Mouse (Mus musculus) neutrophil, adult 5-6 weeks (primary cell): ENCODE data around the gene Theg. TPM values are rescaled to one million over a fixed set of nuclear protein-coding genes. Genes with fewer than 3 reads are reported as not detected.

Source experiments
- ATAC-seq: fragments of 151-379, 151-347 bp; 2 replicates; pipeline ENCODE4 v1.8.0; 2017; ENCODE audit warnings: mild to moderate bottlenecking, moderate TSS enrichment; ENCODE audit not compliant: insufficient number of reproducible peaks, poor library complexity, low FRiP score, severe bottlenecking; ENCODE audit errors: extremely low read depth
- total RNA-seq: library from RNA; stranded (forward); fragments of 200-1000 nt; gene quantifications from 2 replicates; pipeline ENCODE4 v1.2.3, GENCODE M21; 2017

The Theg gene
- not detected in 2 replicates for total RNA-seq

DNA sequence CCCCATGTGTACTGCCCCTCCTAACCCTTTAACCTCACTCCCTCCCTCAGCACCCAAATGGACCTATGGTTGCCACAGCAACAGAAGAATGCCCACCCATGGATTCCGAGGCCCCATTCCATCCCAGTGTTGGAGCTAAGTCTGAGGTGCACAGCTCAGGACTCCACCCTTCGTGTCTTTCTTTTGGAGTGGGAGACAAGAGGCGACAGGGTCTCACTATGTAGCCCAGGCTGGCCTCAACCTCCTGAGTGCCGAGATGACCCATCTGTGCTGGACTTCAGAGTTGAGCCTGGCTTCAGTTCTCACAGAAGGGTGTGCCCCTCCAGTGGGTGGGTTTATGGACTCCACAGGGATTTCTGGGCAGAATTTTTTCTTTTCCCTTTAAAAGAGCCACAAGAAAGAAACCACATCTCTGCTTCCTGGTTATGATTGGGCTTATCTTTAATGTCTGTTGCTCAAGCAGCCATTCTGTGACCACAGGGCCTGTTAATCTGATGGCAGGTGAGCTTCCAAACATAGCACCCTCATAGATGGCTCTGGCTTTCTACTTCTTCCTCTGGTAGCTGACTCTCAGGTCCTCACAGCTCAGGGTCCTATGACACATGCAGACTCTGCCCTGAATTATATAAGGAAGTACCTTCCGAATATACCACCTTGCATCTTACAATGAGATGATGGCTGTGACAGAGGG lies at the start of gene Theg:
Gene Theg (minus strand): TSS at position 271 of the 691 bp plus-strand sequence.
- no peak for ATAC-seq

DNA sequence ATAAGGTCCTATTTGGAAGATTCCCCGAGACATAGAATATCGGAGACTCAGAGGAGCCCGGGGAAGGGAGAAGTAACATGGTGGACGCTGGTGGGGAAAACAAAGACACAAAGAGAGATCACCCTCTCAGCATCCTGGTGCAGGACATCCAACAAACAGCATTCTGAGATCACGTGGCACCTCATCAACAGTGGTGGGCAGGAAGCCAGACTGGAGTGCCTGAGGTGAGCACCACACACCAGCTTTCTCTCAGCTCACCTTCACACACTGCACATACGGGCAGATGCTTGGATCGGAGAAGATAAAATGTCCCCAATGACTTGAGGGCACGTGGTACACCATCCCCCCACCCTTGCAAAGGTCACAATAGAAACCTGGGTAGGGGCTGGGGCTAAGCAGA lies 49.2 kb upstream of the Theg start:
- no peak for ATAC-seq

DNA sequence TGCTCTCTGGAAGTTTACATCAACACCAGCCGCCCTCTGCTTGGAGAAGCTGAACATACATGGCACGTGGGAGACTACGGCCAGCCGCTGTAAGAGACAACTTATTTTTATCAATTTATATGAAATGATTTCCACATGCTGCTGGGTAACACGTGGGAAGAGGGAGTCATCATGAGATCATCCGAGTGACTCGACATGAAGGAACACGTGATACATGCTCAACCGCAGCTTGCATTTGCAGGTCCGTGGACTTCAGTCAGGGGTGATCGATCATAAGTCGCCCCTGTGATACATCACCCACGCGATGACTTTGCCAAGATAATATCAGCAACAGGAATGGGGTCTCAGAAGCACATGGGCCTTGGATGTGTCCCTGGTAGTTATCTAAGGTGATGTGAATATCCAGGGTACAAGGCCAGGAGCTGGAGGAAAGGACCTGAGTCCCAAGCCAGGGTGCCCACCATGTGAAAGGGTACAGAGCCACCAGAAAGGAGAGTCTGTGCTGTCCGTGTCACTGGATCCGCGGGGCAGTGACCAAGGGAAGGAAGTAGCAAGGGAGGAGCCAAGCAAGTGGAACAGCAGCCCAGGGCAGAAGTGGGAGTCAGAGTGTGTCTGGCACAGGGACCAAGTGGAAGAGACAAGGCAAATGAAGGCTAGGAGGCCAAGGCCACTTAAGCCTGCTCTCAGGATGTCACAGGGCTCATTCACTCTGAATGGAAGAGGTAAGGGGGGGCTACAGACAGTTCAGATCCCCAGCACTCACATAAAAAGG lies 46.1 kb upstream of the Theg start:
- no peak for ATAC-seq

DNA sequence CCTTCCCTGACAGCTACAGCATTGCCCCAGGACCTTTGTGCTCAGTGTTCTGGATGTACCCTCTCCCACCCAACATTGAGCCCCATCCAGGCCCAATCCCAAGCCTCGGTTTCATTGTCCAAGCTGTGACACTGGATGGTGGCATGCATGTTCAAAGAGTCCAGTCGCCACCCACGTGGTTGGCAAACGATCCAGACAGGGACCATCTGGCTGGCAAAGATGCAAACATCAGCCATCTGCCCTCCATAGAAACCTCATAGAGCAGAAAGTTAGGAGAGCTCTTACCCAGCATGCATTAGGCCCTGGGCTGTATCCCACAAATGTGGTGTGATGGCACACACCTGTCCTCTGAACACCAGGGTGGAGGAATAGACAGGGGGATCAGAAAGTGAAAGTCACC lies 44.3 kb upstream of the Theg start:
- no peak for ATAC-seq

DNA sequence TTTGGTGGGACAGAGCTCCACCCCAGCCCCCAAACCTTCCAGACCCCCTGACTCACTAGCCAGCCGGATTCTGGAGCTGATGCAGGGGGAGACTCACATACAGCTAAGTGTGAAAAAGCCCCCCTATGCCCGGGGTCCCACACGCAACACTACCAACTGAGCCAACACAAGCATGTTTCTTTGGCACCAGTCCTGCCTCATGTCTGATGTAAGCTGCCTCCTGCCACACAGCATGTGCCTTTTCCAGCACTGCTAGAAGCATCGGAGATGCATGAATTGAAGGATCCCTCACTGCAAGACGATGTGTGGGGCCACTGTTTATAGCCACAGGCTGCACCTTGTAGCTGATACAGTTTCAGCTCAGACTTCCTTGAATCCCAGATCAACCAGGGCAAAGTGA lies 41.2 kb upstream of the Theg start:
- no peak for ATAC-seq

DNA sequence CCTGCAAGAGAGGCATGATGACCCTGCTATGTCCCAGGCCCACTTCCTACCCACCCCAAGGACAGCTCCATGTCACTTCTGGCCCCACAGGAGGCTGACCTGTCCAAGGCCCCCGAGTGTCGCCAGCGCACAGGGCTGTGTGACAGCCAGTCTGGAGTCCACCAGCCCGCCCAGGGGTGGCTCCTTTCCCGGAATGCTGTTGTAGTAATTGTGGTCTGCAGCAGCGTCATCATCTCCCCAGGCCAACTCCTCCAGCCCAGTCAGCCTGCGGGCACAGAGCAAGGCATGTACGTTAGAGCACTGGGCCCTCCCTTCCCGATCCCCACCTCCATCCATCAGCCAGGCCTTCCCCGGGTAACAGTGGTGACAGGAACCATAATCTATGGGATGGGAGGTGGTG lies 39.0 kb upstream of the Theg start:
- no peak for ATAC-seq

DNA sequence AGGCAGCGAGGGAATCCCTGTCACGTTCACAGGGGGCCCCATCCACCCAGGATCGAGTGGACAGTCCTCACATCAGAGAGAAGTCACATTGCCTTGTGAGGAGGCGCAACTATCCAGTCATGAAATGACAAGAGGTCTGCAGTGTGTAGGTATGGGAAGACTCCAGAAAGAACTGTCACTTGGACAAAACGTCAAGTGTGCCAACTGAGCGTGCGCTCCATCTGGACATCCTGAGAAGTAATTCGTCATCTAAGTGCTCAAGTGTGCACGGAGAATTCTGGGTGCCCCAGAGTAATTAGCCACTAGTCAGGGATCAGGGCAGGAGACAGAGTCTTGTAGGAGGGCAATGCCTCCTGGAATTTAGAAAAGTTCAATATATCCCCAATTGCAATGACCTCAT lies 38.3 kb upstream of the Theg start:
- no peak for ATAC-seq

DNA sequence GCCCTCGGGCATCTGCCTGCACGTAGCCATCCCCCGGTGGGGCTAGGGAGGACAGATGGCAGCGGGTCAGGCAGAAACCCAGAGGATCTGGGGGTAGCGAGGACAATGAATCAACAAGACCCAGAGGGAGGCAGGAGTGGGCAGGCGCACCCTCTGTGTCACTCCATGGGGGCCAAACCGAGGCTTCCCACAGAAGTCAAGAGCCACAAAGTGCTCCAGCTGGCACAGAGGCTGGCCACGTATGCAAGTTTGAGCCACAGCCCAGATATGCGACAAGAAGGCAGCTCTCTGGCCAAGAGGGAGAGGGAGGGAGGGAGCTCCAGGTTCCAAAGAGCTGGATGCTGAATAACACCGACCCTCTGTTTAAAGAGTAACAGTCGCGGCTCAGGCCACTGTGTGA lies 36.8 kb upstream of the Theg start:
- ATAC-seq: no peak

DNA sequence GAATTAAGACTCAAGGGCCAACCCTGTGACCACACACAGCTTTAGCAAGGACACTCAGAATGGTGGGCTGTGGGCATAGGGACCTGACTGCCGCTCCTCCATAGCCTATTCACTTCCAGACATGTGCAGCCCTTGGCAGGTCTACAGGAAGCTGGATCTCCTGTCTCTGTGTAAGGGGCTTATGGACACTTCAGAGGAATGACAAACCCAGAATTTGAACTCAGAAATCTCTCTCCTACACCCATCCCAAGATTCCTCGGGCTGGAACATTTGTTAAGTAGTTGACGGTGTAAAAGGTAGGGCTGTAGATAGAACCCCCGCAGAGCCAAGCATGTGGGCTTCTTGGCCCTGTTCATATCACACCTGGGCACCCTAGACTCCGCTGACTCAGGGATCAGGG lies 29.2 kb upstream of the Theg start:
- no peak for ATAC-seq

DNA sequence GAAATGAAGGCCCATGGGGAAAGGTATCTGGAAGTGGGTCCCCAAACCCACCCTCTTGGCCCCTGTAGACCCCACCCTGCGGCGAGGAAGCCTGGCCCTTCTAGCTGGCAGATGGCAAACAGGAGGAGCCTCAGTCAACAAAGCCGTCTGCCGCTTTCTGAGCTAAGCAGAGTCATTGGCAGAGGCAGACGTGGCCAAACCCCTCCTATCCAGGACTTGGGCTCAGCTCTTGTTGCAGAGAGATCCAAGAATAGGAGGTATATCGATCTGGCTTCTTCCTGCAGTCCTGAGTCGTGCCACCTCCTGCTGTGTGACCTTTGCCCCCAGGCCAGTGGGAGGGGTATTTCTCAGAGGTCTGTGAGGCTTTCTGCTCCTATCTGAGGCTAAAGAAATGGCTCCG lies 28.7 kb upstream of the Theg start:
- no peak for ATAC-seq

DNA sequence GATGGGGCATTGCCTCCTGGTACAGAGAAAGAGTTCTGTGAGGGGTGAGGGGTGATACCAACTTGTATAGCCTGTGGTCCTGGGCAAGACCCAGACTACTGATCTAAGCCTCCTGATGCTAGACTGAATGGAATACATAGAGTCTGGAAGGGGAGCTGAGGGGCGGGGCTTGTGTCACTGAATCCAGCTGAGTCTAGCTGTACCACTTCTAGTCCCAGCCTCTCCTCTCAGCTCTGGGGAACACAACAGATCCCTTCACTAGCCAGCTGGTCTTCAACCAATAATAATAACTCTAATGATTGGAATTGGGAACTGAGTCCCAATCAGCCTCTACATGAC lies 27.1 kb upstream of the Theg start:
- ATAC-seq: no peak

DNA sequence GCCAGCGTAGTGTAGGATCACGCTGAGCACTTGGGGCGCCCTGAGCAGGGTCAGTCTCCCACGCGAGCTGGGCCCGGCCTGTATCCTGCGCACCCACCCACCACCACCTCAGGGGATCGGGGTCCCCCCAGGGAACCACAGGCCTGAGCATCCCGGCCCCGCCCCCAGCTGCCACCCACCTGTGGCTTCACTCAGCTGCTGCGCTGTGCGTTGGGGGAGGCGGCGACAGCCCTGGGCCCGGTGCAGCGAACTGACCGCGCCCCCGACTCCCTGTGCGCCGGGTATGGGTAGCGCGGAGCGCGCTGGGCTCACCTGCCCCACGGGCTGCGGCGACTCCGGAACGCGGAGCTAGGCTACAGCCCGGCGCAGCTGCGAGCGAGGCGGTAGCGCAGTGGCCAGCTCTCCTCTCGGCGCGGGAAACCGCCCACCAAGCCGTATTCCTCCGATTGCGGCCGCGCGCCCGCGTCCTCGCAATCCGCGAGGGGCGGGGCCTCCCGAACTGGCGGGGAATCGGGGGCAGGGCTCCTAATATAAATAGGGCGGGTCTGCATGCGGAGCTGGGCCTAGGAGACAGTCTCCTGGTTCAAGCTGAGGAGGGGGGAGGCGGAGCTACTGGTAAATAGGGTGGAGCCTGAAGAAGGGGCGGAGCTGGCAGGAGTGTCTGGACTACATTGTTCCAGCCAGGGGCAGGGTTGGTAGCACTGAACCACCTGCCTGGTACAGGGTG lies 26.6 kb upstream of the Theg start, which contains the start of gene C2cd4c:
Gene C2cd4c (minus strand): TSS at position 448 of the 727 bp plus-strand sequence.
- no peak for ATAC-seq

DNA sequence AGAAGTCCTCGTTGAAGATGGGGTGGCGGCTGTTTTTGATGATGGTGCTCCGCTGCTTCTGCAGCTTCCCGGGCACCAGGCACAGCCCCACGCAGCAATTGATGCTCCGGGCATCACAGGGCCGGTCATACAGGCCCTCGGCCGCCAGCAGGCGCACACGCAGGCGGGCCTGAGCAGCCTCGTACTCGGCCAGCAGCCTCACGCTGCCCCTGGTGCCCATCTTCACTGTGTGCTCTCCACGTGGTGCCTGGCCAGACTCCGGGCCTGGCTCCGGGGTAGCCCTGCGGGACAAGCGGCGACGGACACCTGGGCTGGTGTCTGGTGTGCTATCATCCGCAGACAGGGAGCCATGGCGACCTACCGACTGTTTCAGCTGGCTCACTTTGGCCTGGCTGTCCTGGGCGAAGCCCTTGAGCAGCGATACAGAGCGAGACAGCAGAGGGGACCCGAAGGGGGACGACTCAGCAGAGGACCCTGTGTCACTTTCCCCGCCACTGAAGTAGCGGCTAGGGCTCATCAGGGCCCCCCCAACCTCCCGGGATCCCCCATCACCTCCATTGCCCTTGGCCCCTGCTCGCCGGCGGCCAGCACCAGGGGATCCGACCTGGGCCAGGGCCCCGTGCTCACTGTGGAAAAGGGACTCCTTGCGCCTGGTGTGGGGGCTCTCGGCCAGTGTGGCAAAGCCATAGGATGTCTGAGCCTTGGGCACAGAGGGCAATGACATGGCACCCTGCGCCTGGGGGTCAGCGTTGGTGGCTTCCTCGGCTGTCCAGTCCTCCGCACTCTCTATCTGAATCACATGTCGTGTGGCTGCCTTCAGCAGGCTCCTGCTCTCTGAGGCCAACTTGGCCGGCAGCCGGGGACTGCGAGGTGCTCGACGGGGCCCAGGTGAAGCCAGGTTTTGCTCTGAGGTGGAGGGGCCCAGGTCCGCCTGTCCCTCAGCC lies 25.3 kb upstream of the Theg start:
- ATAC-seq: no peak

DNA sequence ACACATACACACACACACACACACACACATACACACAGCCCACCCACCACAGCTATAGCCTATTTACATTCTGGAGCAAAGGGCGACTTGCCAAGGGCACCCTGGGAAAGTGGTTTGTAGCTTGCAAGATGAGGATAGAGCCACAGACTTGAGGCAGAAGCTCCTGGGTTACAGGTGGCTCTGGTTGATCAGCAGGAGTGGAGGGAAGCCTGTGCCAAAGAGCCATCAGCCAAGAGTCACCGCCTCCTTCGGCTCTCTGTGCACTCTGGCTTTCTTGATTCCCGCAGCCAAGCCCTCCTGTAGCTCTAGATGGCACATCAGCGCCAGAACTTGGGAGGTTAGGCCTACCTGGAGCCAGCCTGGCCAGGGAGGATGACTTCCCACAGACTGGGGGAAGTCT lies 24.2 kb upstream of the Theg start:
- no peak for ATAC-seq

DNA sequence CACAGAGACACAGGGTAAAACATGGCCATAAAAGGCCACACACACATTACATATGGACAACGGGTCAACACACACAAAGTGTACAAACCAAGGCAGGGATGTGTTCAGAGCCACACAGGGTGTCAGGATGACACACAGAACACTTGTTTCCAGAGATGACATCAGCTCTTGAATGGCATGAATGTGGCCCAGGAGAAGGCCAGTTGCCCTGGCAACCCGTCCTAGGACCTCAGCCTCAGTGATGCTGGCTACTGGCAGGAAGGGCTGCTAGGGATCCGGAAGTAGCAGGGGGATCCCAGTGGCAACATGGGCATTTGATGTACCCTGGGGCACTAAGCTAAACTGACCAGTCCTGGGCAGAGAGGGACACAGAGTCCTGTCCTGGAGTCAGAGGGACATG lies 22.1 kb upstream of the Theg start:
- no peak for ATAC-seq

DNA sequence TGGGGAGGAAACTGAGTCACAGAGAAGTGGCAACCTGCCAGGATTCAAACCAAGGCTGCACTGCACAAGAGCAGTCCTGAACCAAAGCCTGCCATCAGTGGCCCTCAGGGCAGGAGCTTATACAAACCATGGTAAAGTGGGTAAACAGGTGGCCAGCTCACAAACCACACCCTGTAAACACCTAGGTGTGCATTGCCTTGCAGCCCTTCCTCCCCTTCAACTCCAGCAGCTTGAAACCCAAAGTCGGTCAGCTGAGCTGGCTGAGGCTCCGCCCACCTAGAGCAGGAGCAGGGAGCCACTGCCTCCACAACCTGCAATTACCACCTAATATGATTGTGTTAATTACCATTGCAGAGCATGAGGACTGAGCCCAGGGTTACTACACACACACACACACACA lies 20.8 kb upstream of the Theg start:
- no peak for ATAC-seq

DNA sequence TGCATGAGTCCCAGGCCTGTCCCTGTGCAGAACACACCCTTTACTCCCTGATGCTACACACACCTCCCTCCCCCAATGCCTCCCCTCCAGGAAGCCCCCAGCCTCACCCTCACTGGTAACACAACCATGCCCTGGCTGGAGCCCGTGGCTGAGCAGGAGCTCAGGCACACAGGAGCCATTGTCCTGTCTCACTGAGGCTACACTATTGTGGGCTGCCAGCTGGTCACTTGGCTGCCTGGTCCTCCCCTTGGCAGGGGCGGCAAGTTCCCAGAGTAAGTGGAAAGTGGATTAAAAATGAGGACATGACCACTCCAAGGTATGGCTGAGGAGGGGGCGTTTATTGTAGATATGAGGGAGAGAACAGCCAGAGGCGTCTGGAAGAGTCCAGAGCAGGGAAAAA lies 19.4 kb upstream of the Theg start:
- no peak for ATAC-seq

DNA sequence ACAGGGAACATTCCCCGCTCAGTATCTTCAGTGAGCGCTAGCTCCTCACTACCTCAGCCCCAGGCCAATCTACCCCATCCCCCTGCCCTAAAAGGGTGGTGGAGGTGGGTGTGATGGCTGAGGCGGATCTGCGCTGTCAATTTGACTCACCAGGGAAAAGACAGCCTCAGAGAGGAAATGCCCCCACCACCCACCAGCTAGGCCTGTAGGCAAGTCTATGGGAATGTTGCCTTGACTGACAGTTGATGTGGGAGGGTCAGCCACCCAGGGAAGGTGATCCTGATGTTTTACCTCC lies 10.8 kb upstream of the Theg start:
- no peak for ATAC-seq
